Mouse (Mus musculus) CD4-positive helper T cell, adult 2 months (primary cell): ENCODE measurements at regions not wholly inside any gene's neighbourhood (a gene's known extent, or its start where the extent isn't known, plus 50 kb on each side); places are given as distances from the start of the nearest gene placed in this dataset.
"Not testable (repeated sequence)": the region's sequence is repeated elsewhere in the genome, so short reads cannot be mapped to it uniquely, and the experiment has no call there.

Experiments used
- DNase-seq: peaks from one replicate; pipeline ENCODE4 v3.0.0-alpha.2; 2012; ENCODE audit warnings: low read depth, missing footprints, low spot score

DNA sequence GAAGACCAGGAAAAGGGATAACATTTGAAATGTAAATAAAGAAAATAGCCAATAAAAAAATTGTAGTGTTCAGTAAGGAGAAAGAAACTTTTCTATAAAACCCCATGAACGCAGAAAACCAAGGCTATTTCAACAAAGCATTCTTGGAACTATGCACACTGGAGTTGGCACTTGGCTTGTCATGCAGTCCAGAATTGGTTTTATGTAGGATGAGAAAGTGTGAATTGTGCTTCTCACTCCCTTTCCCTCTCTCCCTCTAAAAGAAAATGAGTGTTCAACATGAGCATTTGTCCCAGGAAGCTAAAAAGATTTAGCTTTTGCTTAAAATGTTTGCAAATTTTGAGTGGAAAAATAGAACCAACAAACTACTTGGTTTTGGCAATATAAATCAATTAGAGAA lies 841.6 kb upstream of the Adam24 start:
- DNase-seq = no peak

DNA sequence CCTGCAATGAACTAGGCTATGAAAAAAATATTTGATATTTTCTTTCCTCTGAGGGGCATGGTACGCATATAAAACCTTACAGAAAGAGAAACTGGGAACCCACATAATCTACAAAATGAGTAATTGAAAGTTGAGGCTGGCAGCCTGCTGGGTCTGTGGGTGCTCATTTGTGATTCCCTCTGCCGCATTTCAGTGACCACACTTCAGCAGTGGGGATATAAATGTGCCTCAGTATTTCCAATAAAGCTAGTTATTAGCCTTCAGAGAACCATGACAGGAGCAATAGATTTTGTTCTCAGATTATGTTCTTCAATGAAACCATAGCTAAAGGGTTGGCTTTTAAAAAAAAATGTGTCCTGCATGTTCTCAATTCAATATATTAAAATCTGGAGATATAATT lies 828.0 kb upstream of the Adam24 start:
- DNase-seq = no peak

DNA sequence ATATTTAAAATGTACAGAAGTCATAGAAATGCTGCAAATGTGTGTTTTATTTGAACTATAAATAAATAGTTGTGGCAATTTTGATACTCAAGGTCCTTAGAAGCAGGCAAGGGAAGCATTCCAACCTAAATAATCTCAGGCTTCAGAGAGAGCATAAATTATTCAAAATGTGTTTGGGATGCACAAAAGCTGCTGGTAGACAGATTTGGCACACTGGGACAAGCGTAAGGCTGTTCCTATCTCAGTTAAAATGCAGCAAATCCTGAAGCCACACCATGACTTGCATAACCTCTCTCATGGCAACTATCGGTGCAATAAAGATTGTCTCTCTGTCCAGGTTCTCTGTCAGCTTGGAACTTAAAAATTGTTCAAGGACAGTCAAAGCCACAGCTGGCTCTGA lies 812.3 kb upstream of the Adam24 start:
- no peak for DNase-seq

DNA sequence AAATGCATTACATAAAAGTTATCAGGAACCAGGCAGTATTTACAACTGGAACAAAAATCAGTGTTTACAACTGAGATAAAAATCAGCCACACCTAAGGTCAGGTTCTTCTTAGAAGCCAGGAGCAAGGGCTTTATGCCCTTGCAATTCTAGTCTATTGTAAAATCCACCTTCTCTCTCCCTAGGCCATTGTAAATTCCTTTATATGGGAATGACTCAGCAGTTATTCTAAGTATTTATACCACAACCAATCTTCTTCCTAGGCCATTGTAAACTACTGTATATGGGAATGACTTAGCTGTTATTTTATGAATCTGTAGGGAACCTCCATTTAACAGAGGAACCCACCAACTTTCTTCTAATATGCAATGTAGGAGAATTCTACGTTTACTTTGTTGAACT lies 772.6 kb upstream of the Adam24 start:
- no peak for DNase-seq

DNA sequence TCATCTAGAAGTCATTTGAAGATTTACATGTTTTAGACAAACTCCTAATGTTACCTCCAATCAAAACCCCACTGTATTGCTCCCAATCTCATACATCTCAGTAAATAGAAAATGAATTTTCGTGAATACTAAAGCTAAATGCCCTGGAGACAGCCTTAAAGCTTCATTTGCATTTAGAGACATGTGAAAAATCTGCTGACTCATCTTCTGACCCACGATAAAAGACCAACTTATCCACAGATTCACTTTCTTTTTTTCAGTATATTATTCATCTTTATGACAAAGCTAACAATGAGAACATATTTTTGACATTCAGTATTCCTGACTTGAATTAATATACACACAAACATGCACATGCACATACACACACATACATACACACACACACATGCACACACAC lies 762.0 kb upstream of the Adam24 start:
- DNase-seq = no peak

DNA sequence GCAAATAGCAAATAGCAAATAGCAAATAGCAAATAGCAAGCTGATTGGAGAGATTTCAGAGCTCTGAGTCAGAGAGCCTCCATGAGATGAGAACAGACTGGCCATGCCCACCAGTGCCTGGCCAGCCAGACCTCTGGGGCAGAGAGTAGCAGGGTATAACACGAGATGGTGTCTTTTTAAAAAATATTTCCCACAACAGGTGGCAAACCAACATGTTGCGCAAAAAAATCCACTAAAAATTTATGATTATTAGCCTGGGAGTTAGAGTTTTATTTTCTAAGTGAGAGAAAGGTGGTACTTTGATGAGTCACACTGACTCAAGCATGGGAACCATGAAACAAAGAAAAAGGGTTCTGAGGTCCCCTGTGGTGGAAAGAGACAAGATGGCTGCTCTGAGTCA lies 753.5 kb upstream of the Adam24 start:
- no peak for DNase-seq

DNA sequence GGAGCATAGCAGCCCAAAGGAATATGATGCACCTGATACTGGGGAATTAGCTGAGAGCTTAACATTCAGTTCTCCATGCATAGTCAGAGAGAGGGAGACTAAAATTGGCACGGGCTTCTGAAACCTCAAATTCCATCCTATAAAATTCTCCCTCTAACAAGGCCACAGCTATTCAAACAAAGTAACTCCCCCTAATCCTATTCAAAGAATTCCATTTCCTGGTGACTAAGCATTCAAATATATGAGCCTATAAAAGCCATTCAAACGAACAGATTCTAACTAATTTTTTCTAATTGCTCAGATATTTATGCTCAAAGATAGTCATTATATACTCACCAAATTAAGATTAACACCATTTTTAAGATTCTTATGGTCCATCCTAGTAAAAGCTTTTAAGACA lies 751.1 kb upstream of the Adam24 start:
- no peak for DNase-seq

DNA sequence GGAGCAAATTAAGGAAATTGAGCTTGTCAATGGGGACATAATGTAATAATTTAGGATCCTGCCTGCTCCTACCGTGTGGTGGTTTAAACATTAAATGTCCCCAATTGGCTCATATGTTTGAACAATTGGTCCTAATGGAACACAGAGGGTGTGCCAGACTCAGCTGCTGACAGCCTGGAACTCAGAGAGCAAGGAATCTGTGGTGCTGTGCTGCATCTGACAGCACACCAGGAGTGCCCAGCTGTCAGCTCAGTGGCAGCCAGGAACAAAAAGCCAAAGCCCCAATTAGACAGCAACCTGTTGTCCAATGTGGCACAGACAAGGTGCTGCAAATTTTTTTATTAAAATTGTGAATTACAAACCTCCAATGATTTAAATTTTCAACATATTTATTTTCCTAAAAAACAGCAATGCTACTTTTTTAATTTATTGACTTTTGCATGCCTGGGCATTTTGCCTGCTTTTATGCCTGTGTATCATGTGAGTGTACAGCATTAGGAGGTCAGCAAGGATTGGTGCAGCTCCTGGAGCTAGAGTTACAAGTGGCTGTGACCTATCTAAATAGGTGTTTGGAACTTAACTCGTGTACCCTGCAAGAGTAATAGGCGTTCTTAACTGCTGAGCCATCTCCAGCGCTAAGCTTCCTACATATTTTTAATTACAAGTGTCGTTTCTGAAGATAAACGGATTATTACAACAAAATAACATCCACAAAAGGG lies 724.5 kb upstream of the Adam24 start:
- DNase-seq = no peak

DNA sequence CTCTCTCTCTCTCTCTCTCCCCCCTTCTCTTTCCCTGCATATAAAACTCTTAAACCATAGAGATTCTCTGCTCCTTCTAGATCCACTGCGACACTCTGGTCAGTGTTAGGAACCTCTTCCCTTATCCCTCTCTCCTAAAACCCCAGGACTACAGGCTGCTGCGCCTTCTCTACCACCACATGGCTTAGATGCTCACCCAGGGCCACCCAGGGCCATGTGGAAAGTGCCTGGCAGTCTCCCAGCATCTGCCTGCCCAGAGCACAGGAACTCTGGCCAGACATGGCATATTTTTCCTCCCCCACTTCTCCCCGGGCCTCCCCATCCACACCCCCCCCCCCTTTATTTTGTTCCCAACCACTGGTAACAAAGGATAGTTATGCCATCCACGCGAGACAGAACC lies 720.4 kb upstream of the Adam24 start:
- DNase-seq = no peak

DNA sequence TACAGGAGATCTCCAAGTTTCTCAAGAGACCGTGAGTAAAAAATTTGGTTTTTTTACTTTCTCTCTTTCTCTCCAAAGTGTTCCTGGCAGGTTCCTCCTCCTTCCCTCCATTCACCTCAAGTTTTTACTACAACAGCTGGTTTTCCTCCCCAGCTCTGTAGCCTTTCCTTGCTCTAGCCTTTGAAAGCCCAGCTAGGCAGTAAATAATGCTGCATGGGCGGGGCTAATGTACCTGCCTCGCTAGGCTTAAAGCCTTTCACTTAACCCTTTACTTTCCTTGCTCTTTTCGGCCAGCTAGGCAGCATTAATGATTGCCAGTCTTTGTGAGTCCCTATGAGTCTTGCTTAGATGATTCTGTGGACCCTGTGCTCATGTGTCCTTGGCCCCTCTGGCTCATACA lies 720.0 kb upstream of the Adam24 start:
- no peak for DNase-seq

DNA sequence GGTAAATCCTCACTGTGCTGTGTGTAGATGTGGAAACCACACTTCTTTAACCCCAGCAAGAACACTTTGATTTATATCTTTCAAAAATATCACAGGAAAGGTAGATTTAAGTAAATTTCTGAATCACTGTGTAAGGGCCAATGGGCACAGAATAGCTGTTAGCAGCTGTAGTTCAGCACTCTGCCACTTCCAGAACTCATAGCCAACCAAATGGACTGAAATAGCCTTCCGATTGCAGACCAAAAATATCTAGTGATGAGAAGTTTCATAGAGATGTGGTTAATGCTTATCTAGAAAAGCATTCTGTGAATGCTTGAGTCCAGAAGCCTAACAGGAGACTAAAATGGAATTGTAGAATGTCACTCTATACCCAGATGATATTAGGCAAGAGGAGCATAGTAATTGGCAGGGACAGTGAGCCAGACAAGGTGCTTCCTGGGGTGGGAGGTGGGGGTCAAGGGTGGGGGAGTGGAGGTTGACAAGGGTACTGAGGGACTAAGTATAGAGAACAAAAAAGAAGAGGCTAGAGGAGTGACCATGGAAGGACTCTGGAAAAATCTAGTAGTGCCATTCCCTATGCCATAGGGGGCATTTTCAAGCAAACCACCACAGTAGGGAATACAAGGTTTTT lies 669.6 kb upstream of the Adam24 start:
- DNase-seq = no peak

DNA sequence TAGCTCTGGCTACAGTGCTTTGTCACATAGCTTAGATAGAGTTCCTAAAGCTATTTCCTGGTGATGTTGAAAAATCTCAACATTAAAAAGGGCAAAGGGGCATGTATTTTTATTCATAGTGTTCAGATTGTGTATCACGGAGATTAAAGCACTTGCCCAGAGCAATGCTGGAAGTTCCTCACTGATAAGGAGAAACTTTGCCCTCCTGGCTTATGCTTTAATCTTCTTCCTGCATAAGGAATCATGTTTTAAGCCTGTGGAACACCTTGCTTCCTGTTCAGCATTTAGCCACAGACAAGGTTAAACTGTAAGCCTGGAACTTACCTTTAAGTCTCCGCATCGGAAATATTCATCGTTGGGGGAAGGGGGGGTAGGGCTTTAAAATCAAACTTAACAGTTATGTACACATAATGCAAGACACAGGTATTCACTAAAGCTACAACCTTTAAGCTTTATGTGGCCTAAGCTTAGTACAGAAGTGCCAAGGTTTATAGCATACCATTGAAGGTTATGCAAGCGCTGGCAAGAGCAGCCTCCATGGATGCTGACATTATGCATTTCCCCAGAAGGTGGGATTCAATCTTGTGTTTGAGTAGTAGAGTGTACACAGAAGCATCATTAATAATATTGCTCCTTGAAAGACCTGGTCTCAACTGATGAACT lies 655.5 kb upstream of the Adam24 start:
- DNase-seq = no peak

DNA sequence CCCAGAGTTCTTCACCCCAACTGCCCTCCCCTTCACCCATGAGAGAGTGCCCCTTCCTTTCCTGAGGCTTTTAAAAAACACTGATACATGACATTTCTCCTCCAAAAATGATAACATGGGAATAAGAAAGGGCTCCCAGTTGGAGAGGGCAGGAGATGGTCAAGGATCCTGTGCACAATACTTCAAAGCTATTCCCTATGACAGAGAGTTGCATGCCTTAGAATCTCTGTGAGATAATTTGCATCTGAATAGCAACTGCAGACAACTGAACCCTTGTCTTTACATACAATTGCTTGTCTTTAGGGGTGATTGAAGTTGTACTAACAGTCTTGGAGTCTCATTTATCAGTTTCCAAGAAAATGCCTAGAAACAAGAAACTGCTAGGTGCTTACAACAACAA lies 610.7 kb upstream of the Adam24 start:
- DNase-seq = no peak

DNA sequence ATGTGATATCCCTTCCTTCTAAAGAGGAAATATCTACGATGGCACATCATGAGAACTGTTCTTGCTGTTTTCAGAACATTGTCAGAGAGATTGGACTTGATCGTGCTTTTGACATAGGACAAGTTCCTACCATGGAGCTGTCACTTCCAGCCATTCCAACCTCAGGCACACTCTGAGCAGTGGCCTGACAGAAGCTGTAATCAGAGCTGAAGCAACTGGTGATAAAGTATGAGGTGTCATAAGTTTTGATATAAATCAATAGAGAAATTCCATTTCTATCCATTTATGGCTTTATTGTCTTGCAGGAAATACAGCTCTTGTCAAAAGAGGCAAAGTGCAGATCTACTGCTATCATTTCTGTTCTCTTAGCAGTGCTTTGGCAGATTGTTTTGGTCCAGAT lies 603.7 kb upstream of the Adam24 start:
- no peak for DNase-seq

DNA sequence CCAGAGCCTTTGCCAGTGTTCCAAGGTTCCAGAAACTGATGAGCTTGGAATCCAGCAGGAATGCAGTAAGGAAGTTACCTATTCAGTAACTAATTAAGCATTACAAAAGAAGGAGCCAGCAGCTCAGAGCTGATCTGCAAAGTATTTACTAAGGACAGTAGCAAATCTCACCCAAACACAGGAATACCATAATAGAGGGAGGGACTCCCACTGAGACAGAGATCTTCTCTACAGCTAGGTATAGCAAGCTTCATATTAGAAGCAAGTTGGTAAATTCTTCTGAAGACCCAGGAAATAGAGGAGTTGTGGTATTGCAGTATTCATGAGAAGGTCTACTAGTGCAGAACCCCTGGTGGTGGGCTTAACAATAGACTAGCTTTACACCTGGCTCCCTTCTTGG lies 593.9 kb upstream of the Adam24 start:
- DNase-seq = not testable (repeated sequence)

DNA sequence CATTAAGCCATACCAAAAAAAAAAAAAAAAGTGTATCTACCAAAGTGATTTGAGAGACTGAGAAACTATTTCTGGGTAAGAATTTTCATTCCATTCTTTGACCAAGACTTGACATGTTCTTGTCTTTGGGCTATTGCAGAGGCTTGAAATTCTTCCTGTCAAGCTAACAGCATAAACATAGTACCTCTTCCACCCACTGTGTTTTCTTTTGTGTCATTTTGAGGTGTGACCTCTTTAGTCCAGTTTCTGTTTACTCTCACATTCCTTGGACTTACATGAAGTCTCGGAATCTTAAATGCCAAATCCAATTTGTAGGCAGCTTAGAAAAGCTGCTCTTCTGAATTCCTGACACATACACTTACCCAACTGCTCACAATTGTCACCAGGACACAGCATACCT lies 590.7 kb upstream of the Adam24 start:
- no peak for DNase-seq

DNA sequence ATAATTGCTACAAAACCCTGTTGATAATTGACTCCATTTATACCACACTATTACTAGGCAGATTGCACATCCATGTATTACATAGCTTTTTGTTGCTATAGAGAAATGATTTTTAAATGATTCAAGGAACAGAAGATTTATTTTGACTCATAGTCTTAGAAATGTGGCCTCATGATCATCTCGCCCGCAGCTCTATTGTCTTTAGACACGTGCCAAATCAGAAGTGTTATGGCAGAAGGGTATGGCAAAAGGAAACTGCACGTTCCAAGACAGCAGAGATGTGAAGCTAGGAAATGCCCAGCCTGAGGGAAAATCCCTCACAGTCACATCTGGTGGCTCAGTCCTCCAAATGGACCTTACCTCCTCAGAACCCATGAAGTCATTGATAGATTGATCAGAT lies 585.5 kb upstream of the Adam24 start:
- DNase-seq = no peak

DNA sequence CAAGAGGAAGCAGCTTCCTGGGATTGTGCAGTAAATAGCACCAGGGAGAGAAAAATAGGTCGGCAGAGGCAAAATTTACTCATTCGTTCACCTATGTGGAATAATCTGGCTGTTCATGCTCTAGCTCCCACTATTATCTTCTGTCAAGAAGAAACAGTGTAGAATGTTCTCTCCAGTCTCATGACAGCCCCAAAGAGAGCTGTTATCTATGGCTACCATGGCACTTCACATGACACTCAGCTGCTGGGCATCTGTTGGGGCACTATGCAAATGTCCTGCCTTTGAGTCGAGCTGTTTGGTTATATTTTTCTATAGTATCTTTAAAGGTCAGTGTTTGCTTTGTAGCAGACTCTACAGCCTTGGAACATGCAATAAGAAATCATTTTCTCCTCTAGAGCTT lies 550.5 kb upstream of the Adam24 start:
- no peak for DNase-seq

DNA sequence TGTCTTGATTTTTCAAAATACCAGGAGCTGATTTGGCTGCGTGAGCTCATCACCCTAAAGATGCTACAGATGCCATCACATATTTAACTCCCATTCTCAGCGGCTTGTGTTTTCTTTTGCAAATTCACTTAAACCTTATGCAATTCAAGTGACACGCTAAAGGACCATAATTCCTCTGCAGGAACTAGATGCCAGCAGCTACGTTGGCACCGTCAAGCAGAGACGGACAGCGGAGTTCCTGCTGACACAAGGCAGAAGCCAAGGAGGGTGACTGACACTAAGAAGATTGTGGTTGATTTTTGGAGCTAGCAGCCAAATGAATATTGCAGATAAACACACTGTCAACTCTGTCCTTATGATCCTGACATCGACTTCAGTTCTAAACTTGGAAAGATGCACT lies 547.7 kb upstream of the Adam24 start:
- DNase-seq = no peak

DNA sequence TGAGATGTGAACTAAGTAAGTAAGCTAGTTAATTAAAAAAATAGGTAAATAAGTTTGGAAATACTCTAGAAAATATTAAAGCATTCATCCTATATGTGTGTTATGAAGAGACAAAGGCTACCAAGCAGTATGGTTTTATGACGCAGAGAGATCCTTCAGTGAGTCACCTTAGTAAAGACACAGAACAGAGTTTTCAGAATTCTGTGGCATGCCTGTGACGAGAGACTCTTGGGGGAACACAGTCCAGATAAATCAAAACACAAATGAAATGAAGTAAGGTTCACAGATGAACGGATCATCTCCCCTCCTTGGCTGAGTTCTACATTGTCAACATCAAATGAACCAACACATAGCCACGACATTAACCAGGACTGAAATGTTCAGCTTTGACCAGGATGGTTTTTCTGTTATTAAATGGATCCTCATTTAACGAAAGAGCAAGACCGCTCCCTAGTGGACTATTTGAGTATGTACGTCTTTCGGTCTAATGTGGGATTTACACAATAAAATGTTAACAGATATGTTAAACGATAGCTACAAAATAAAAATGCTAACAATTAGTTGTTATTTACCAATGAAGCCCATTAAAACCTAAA lies 542.1 kb upstream of the Adam24 start:
- no peak for DNase-seq

DNA sequence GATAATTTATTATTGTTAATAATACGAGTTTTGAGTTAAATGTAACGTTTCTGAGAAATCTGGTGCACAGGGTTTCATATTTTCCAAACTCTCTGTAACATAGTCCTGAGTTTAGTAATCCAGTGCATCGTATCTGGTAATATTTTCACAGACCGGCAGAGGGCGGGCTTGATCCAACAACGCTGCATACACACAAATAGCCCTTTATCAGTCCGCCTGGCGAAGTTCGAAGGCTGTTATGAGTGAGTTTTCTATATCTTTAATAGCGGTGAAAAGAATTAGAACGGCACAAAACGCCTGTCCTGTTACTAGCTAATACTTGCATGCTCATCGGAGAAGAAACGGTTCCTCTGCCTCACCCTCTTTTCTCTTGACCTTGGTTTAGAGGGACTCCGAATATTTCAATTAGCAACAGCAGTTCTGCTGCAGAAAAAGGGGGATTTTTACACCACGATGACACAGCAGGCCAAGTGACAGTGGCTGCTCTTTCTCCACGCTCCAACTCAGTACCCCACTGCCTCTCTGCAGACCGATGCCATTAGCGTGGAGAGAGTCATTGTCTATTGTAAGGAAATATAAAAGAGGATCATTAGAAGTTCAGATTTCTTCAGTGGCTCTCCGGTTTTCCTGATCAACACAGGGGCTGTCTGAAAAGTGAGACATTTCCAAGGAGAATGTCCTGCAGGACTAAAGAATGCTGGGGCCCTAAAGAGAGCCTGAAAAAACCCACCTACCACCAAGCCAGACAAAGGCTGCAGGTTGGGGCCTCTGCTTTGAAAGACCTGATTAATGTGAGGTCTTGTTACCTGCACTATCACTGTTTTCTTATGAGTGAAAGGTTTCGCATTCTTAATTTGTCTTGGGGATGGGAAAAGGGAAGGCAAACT lies 523.7 kb upstream of the Adam24 start:
- DNase-seq = peak; percentile 16

DNA sequence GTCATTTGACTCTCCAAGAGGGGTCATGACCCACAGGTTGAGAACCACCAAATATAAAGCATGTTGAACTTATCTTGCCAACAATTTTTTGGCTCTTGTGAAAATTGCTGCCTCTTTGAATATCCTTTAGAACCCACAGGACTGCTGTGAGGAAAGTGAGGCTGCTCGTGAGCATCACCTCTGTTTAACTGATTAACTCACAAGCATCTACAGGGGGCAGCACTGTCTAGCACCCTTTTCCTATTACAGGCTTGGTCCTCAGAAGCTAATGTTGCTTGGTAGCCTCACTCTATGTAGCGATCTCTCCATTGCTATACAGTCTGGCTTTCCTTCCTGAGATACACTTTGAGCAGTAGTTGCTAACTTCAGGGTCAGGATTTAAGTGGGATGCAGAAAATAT lies 522.4 kb upstream of the Adam24 start:
- no peak for DNase-seq
